In the genomic region with DNA sequence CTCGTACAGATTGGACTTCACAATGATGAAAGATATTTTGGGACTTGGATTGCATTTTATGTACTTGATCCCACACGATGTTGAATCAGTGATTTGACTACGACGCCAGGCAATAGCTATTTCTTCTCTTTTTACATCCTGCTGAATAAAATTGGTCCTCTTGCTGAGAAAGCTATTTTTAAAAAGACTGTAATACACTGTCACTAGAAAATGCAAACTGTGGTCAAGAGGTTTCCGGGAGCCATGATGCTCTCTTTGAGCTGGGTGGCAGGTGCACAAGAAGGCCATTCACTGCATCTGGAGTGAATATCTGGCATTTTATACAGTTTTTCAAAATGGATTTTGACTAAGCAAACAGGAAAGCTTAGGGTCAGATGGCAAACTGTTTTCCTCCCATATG, we compare ENCODE assay signal across 23 mouse cellular contexts. TPM values are rescaled to one million over a fixed set of nuclear protein-coding genes. Genes with fewer than 3 reads are reported as not detected.
DNase-seq lines count a peak whose midpoint lies in the region; ATAC-seq and TF ChIP-seq lines count a peak whose summit lies in the region.
"Had no signal": no experiment of that assay in that cellular context is flagged by ENCODE, and none has a peak within 500 bp of the region (broad histone marks: within the 10 kb centered on the region; RNA-seq: fewer than 3 reads in every experiment).

No protein-coding gene starts in this region.

- ATAC-seq in frontal cortex, adult (ENCODE audit: low TSS enrichment), result 0 out of 2 replicates have a peak, but pooled peaks have one; percentile 13
- ATAC-seq: activated CD4-positive, CD25-positive, alpha-beta regulatory T cell, adult 4 months; CD4-positive, CD25-positive, alpha-beta regulatory T cell, adult 4 months; Patski had no signal

- H3K27me3 ChIP-seq in CH12.LX (replicated peaks), result no peaks in the 10 kb centered on the region

- peak; percentile 26; the same call in 1 of the 2 replicates for TF ChIP-seq EP300 in CH12.LX (IDR thresholded peaks at IDR 0.05; ENCODE audit: low read length)

- no peaks in the 10 kb centered on the region for H3K36me3 ChIP-seq in CH12.LX (replicated peaks in 1 of 2; ENCODE audit: control insufficient read depth in 1 of 2, insufficient read depth in 1 of 2, low read length in 1 of 2)
- H3K36me3 ChIP-seq: G1E had no signal

- no peak overlapping the region for H3K4me2 ChIP-seq in CH12.LX (ENCODE audit: insufficient read depth, low read depth, poor library complexity, severe bottlenecking)

- TF ChIP-seq CTCF in CH12.LX (conservative IDR thresholded peaks at IDR 0.05 in 1 of 2, IDR thresholded peaks at IDR 0.05 in 1 of 2; ENCODE audit: low read depth in 2 of 2, low read length in 2 of 2), result no peak

- no peak overlapping the region for H3K9ac ChIP-seq in CH12.LX (ENCODE audit: insufficient read depth, low read depth)

- no peak overlapping the region for H3K4me3 ChIP-seq in CH12.LX (replicated peaks in 1 of 3; ENCODE audit: low read depth in 2 of 3, low read length in 2 of 3, poor library complexity in 1 of 3)

- no peak for DNase-seq in frontal cortex, adult 2 months (ENCODE audit: extremely low spot score in 1 of 2, low spot score in 1 of 2)
- DNase-seq in CH12.LX (ENCODE audit: extremely low read depth), result peak; percentile 52
- peak; percentile 6 for DNase-seq in brain, adult 2 months (ENCODE audit: low read depth, low spot score)
- no peak for DNase-seq in heart, adult 9 months (ENCODE audit: low spot score in 2 of 2)
- no peak for DNase-seq in heart, adult 11 months
- DNase-seq: adrenal gland, adult 2 months; adrenal gland, adult 8-10 months; adrenal gland, postnatal 10 days; adrenal gland, postnatal 14 days; adrenal gland, postnatal 25 days; adrenal gland, postnatal 36 days; B cell, adult 2 months; cerebellum, adult 11 months; cerebellum, adult 11-12 months; cerebellum, adult 18-20 months; cerebellum, adult 2 months; cerebellum, adult 8-10 months had no signal

- no peaks in the 10 kb centered on the region for H3K79me2 ChIP-seq in CH12.LX (replicated peaks; ENCODE audit: control insufficient read depth, extremely low read depth, insufficient read depth, poor library complexity, severe bottlenecking)

- peaks cover 0 to 13% of the 10 kb centered on the region in 2 experiments; a peak in 3 of 4 replicates for H3K4me1 ChIP-seq in CH12.LX (ENCODE audit: control insufficient read depth in 1 of 2, insufficient read depth in 2 of 2)

- no peaks in the 10 kb centered on the region for H3K9me3 ChIP-seq in CH12.LX (replicated peaks; ENCODE audit: low read length)

- TF ChIP-seq POLR2A in CH12.LX (IDR thresholded peaks at IDR 0.05; ENCODE audit: low read depth, low read length), result no peak

- no peak for TF ChIP-seq RAD21 in CH12.LX (IDR thresholded peaks at IDR 0.05; ENCODE audit: low read depth, low read length)

- in situ Hi-C loops in CH12.LX (cut with MboI; ENCODE audit: low pct_ligation_motif_present, low pct_unique_long_range_greater_than_20kb, low sequenced_read_pairs), result no loop called here

- dilution Hi-C loops in CH12.LX (cut with MboI; ENCODE audit: extremely low pct_ligation_motif_present, extremely low pct_unique_long_range_greater_than_20kb, low sequenced_read_pairs), result no loop called here

- H3K27ac ChIP-seq in CH12.LX (ENCODE audit: insufficient read depth, low read depth), result no peak overlapping the region

TF ChIP-seq in CH12.LX, 34 proteins besides CTCF, POLR2A, EP300 and RAD21:
- TF ChIP-seq USF2 (conservative IDR thresholded peaks at IDR 0.05; ENCODE audit: low read depth, low read length) (no peak), SIN3A (IDR thresholded peaks at IDR 0.05; ENCODE audit: low read length) (no peak), TBP (conservative IDR thresholded peaks at IDR 0.05; ENCODE audit: low read depth, low read length) (no peak), BHLHE40 (IDR thresholded peaks at IDR 0.05; ENCODE audit: low read depth, low read length) (no peak), MEF2A (IDR thresholded peaks at IDR 0.05; ENCODE audit: borderline replicate concordance, low read depth, low read length) (peak; percentile 75; the same call in 1 of the 2 replicates)

RNA-seq across cellular contexts. Expression of a gene that starts 24.9 kb away (rescaled TPM):
- 22.2 and 24.4 TPM in 2 replicates for polyA plus RNA-seq in frontal cortex, adult 2 months (2012; rRNA removed)
- 0.30 and 0.42 TPM in 2 replicates for total RNA-seq in CH12.LX (2012; rRNA removed)
- total RNA-seq in CH12.LX (2014; rRNA removed), result 0.46 and 2.1 TPM in 2 replicates
- 1.3 and 2.6 TPM in 2 replicates for polyA plus RNA-seq in CH12.LX (2012; ENCODE audit: insufficient read length, low read depth)
- total RNA-seq: MEL had no signal
- polyA plus RNA-seq: activated CD4-positive, CD25-positive, alpha-beta regulatory T cell, adult 4 months; CD4-positive, CD25-positive, alpha-beta regulatory T cell, adult 4 months; G1E; Patski had no signal

Comparison
In these comparisons a context has a peak if more than half of its experiments do, and no peak if none do; other contexts are left out.
1. DNase-seq: peak in CH12.LX (single experiment) and brain, adult 2 months (single experiment); none in frontal cortex, adult 2 months (0 of 2), heart, adult 9 months (0 of 2) and heart, adult 11 months (single experiment).